Mouse (Mus musculus): Measurements from ENCODE around the gene Tshz2.

Tshz2 gene

DNA sequence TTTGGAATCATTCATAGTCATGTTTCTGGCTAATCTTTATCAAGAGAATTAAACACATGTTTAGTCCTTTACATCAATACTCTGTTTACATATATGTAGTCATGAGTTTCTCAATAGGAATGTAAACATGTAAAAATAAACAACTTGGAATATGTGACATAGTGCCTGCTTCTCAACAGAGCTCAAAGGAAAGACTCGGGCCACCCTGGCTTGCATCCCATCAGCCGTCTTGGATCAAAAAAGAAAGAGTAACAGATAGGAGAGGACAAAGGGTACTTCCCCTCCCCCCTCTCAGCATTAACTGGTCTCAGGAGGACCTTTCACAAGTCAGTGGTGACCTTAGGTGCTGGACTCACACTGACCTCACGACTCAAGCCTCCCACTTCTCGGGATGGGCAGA lies 142.3 kb downstream of the Tshz2 start:
- ChIA-PET CTCF (no interaction called here), POLR2A (interaction anchor here in 1 of 4 experiments (0.6 kb wide), 1 partner anchor 260 kb away, joined by 4 read pairs; no protein-coding TSS in a partner anchor)

DNA sequence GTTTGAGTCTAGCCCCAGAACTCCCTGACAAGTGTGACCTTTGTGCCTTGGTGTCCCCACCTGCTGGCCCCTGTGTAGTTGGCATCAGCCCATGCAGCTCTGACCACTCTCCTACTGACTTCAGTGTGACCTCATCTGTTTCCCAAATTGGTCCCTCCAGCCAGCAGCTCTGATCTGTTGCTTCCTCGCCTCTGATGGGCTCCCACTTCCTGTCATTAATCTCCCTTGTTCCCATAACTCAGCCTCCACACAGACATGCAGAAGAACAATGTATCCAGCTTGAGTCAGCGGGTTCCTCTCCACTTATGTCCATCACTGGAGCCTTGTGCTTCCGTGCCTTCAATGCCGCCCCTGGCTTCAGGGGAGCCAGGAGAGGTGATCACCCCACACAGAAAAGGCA lies 144.4 kb downstream of the Tshz2 start:
- ChIA-PET POLR2A (no interaction called here), CTCF (no interaction called here)

DNA sequence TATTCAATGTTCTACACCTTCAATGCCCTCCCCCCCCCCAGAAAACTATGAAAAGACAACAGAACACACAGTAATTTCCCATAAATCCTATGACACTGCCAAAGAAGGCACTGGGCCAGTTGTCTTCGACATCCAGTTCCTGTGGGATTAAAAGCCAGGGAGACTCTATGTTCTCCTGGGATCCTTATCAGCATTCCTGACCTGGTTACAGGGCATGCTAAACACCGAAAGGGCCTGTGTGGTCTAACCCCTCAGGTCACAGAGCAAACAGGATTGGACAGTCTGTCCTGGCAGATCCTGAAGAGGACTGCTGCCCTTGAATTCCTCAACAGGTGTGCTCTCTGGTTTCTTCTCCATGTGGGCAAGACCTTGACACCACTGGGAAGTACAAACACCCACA lies 145.0 kb downstream of the Tshz2 start:
- CTCF ChIA-PET = no interaction called here
- POLR2A ChIA-PET = no interaction called here

DNA sequence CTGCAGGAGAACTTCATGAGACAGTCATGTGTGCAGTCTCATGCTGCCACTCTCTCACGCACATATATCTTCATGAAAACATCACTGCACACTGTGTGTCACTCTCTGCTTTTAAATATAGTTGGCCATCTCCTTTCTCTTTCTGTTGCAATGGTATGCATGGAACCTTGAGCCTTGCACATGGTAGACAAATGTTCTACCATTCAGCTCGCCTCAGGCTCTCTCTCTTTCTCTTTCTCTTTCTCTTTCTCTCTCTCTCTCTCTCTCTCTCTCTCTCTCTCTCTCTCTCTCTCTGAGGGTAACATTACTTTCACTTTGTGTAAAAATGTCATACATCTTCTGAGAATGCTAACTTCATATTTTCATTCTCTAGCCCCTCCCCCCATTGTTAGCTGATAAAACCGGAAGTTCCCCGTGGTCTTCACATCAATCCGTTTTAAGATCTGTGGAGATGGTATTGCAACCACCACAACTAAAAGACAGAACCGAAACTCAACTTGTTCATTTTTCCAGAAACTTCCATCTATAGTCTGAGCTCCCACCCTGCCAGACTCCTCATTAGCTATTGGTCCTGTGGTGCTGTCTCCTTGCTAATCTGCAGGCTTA lies 146.0 kb downstream of the Tshz2 start:
- POLR2A ChIA-PET = interaction anchor here in 2 of 4 experiments (0.6 to 1.4 kb wide), 2 partner anchors 16 to 108 kb away, joined by 3 read pairs; no protein-coding TSS in a partner anchor
- CTCF ChIA-PET = no interaction called here

DNA sequence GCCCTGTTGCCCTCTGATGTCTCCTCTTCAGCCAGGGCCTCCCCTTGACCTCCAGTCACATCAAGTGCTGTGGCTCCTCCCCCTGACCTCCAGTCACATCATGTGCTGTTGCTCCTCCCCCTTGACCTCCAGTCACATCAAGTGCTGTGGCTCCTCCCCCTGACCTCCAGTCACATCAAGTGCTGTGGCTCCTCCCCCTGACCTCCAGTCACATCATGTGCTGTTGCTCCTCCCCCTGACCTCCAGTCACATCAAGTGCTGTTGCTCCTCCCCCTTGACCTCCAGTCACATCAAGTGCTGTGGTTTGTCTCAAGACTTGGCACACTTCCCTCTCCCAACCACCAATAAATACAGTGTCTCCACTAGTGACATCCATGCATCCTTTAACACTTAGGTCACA lies 148.9 kb downstream of the Tshz2 start:
- ChIA-PET CTCF (interaction anchor here in 1 of 4 experiments (0.6 kb wide), 1 partner anchor 687 kb away, joined by 3 read pairs; no protein-coding TSS in a partner anchor), POLR2A (interaction anchor here in 2 of 4 experiments (0.5 to 2.0 kb wide), 8 partner anchors 9 to 1612 kb away, joined by 3 to 13 read pairs (median 4); no protein-coding TSS in a partner anchor)

DNA sequence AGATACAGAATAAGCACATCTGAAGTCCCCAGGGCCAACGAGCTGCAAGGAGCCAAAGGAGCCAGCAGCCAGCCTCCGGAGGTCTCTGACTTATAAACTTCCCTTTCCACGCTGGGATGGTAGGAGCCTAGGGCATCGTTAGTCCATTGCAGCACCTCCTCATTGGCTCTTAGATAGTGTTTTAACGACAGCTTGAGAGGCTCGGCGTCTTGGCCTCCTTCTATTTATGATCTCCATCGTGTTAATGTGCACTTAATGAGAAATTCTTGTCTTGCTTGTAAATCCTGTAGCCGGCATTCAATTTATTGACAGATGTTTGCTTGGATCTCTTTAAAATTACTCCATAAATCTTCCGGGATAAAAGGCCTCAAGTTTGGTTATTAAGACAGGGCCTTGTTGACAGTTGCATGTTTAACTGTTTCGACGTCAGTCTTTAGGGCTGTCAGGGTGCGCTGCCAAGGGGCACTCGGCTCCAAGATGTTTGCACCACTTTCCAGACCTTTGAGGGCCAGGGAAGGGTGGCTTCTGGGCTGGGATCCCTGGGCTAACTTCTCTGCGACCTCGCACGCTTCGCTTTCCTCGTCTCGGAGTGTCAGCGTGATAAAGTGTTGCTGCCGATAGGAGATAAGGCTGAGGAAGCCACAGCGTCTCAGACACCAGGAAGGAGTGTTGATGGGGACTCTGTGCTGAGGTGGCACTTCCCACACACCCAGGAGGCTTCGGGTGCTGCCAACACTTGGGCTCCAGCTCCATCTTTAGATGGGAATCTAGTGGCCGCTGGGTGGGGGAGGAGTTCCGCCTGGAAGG lies 150.3 kb downstream of the Tshz2 start:
- ChIA-PET CTCF (interaction anchor here in 1 of 4 experiments (0.5 kb wide), 1 partner anchor 227 kb away, joined by 3 read pairs; no protein-coding TSS in a partner anchor), POLR2A (interaction anchor here in 1 of 4 experiments (2.0 kb wide), 1 partner anchor 7 kb away, joined by 7 read pairs; no protein-coding TSS in a partner anchor)

DNA sequence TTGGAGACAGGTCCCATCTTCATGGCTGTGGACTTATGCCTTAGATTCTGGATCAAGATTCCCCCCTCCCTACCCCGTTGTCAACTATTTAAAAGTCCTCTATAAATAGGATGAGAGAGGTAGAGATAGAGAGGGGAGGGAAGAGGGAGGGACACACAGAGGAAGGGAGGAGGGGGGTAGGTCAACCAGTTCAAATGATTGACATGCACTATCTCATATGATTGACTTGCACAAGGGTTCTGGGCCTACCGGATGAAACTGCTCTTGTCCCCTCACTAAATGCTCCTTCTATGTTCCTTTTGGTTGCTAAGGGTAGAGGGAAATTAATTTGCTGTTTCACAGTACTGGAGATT lies 150.8 kb downstream of the Tshz2 start:
- POLR2A ChIA-PET = no interaction called here

DNA sequence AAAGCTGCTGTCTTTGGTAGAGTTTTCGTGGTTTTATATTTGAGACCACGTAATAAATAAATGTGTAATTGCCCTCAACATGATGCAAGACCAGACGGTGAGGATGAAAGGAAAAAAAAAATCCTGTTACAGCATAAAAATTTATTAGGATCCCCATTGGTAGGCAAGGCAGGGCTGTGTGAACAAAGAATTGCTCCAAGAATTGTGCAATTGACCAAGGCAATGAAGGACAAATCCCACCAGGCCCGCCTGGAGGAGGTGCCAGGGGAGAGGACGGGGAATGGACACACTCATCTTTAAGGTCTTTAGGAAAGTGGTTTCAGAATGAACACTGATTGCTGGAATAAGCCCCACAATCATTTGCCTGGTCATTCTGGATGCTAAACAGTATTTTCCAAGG lies 154.6 kb downstream of the Tshz2 start:
- ChIA-PET POLR2A (no interaction called here), CTCF (no interaction called here)

More for the DNA sequence above, 150.8 kb downstream of the Tshz2 start:
- CTCF ChIA-PET = no interaction called here

DNA sequence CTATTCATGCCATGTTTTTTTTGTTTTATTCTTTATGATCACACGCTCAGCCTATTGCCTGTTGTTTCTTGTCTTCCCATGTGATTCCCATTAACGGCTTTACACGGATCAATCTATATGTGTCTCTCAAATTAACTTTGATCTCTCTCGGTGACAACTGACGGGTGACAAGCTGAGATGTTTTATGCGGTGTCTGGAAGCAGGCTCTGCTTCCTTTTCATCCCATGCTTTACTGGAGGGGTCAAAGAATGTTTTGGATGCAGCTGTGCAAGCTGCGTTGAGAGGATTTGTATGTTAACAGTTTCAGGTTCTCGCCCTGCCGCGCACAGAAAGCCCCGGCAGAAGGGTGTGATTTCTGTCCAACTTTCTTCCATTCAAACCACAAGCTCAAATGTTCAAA lies 155.1 kb downstream of the Tshz2 start:
- ChIA-PET POLR2A (no interaction called here), CTCF (no interaction called here)

DNA sequence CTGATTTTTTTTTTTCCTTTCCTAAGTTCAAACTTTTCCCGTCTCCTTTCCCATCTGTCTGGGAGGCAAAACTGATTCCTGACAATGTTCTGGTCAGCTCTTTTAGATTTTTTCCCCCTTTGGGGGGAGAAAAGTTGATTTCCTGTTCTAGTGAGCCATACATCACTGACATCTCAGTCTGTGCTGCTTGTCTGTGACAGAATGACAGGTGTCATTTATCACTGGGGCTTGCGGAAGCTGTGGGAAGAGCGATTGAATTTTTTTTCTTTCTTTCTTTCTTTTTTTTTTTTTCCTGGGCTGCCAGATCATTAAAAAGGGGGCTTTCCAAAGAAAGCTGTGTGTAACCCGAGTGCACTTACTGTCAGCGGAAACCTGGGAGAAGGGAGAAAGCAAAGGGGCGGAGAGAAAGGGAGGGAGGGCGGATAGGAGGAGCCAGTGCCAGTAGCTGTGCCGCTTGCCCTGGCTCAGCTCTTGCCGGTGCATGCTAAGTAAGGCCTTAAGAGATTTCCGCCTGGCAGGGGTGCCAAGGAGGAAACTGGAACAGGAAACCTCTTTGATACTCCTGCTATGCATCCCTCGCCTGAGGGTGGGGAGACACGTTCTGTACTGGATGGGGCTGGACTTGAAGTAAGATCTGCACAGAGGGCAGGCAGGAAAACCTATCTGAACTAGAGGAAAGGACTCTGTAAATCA lies 157.8 kb downstream of the Tshz2 start:
- ChIA-PET CTCF (interaction anchor here in 2 of 4 experiments (0.6 to 1.1 kb wide), 6 partner anchors 13 to 566 kb away, joined by 3 read pairs; no protein-coding TSS in a partner anchor), POLR2A (interaction anchor here in 3 of 4 experiments (0.6 to 1.3 kb wide), 4 partner anchors 9 to 403 kb away, joined by 3 to 7 read pairs (median 3); no protein-coding TSS in a partner anchor)

DNA sequence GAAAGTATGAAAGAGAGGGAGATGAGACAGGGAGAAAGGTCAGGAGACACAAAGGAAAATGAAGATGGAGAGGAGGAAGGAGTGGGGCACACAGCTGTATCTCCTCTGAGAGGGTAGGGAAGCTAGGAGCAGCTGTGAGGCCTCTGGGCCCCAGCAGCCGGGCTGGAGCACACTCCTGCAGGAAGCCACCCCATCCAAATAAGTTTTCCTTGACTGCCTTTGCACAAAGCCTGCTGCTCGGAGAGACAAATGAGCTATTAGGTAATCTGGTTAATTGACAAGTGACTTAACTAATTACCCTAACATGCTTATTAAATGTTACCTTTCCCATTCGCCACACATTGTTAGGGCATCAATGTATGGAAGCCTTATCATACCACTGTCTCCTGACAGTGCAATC lies 159.9 kb downstream of the Tshz2 start:
- ChIA-PET CTCF (no interaction called here), POLR2A (no interaction called here)

DNA sequence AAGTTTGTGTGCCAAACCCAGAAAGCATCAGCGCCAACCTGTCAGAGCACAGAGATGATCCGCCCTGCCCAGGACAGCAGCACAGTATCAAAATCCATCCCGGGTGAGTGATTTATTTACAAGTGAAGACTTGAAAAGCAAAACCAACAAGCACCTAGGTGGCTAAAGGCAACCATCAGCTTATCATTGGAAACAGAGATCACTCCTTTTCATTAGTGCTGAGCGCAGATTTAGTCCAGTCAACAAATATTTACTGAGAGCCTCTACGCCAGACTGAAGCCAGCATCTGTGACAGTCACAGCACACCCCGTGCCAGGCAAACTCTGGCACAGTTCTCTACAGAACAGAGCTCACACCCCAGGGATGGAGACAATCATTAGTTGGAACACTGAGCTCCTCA lies 169.4 kb downstream of the Tshz2 start:
- CTCF ChIA-PET = no interaction called here
- POLR2A ChIA-PET = interaction anchor here in 2 of 4 experiments (0.6 kb wide), 2 partner anchors 133 to 769 kb away, joined by 3 to 4 read pairs; no protein-coding TSS in a partner anchor

DNA sequence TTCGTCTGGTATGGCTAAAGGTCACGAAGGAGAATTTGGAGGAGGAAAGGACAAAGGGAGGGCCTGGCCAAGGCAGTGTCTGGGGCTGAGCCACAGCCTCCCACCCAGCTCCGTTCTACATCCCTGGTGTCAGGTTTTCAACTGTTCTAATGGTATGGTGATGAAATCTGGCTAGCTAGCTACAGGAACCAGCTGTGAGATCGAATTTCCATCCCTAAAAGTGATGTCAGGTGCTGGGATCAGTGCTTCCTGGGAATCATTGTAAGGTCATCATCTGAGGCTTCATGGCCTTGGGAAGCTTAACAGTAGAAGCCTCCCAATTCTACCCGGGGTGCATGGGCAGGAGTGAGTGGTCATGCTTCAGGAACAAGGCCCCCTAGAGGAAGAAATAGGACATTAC lies 171.6 kb downstream of the Tshz2 start:
- POLR2A ChIA-PET = interaction anchor here in 3 of 4 experiments (0.5 to 1.2 kb wide), 5 partner anchors 10 to 728 kb away, joined by 3 to 5 read pairs (median 3); no protein-coding TSS in a partner anchor

DNA sequence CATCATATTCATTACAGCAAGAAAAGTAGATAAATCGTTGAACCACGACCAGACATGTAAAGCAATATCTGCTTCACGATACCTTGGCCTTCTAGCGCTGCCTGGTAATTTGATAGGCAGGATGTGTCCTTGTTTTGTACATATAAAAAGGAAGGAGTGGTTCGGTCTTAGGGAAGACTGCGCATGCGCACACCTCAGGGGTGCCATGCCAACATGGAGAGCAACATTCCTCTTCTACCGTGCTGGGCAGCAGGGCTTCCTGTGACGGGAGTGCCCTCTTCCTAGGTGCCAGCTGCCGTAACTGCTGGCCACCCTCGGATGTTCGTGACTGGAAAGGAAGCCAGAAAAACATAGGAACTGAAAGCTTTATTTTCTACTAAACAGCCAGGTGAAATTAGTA lies 172.7 kb downstream of the Tshz2 start:
- CTCF ChIA-PET = interaction anchor here in 2 of 4 experiments (0.5 to 0.7 kb wide), 2 partner anchors 11 to 218 kb away, joined by 4 to 6 read pairs; no protein-coding TSS in a partner anchor
- POLR2A ChIA-PET = no interaction called here

More for the DNA sequence above, 171.6 kb downstream of the Tshz2 start:
- CTCF ChIA-PET = interaction anchor here (0.5 to 1.4 kb wide), 10 partner anchors 38 to 1521 kb away, joined by 3 to 6 read pairs (median 3); no protein-coding TSS in a partner anchor

DNA sequence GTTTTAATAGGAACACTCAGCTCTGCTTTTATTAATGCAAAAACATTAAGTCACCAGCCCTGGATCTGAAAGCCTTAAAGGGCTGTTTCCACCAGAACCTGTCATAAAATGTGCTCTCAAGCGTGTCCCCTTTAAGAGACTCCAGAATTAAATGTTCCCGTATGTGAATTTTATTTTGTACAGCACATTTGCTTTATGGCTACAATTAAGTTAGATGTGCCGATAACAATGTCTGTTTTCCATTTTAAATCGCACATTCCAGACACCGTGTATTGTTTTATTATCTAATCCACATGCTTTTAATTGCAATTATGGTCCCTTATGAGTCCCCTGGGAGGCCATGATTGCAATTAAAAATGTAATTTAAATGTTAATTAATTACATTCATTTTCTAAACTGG lies 178.8 kb downstream of the Tshz2 start:
- CTCF ChIA-PET = no interaction called here
- POLR2A ChIA-PET = no interaction called here

DNA sequence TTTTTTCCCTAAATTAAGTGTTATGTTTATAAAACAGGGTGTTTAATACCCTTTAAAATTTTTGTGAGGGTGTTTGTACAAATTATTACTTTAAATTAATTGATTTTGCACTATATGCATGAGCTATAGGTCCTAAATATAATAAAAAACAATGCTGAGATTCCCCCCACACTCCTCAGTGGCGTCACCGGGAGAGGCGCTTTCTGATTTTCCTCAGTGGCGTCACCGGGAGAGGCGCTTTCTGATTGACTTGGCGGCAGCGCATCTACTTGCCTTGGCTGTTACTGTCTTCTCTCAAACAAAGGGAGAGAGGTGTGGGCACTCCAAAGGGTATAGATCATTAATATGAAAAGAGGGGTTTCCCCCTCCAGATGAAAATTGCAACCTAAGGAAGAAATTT lies 179.2 kb downstream of the Tshz2 start:
- ChIA-PET CTCF (no interaction called here), POLR2A (no interaction called here)

DNA sequence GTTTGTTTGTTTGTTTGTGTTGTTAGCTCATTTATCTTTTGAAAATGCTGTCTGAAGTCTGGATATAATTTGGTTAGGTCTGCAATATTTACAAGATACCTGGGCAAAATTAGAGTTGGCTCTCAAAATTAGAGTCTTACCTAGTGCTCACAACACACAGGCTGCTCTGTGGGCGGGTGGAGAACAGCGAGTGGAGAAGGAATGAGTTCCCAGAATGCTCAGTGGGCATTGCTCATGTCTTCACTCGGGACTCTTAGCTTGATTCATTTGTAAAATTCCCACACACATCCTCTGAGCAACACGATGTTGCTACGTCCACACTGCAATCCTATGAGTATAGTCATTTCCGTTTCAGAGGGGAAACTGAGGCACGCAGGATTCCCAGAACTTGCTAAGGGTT lies 180.1 kb downstream of the Tshz2 start:
- ChIA-PET POLR2A (interaction anchor here in 2 of 4 experiments (0.7 kb wide), 2 partner anchors 14 to 178 kb away, joined by 3 read pairs; no protein-coding TSS in a partner anchor), CTCF (no interaction called here)

DNA sequence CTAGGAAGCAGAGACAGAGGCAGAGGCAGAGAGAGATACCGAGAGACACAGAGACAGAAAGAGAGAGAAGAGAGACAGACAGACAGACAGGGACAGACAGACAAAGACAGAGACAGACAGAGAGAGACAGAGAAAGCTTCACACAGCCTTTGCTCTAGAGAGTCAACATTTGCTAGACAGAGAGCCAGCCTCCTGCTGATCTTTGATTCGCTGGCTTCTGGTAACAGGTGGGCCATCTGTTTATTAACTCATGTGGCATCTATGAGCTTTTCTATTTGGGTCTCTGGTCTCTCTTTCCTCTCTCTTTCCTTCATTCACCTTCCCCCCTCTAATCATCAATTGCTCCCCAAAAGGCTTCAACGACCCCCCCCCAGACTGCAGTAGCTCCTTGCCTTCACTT lies 181.5 kb downstream of the Tshz2 start:
- ChIA-PET CTCF (interaction anchor here in 2 of 4 experiments (0.6 to 0.7 kb wide), 2 partner anchors 34 to 373 kb away, joined by 3 read pairs; no protein-coding TSS in a partner anchor), POLR2A (interaction anchor here in 2 of 4 experiments (0.5 to 1.2 kb wide), 2 partner anchors 10 to 78 kb away, joined by 3 read pairs; no protein-coding TSS in a partner anchor)

DNA sequence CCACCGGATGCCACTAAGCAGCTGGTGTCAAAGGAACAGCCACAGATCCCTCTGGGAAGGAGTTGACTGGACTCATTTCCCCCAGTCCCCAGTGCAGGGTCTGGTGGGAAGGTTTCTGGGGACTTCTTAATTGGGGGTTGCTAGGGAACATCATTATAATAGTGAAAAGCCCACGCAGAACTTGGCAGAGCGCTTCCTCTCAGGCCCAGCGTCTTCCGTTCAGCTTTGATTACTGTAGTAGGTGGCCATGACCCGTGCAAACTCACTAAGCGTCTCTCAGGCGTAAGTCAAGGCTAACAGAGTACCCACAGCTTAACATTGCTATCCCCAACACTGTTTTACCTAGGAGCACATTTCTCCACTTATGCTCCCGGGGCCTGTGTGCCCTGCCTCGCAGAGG lies 181.9 kb downstream of the Tshz2 start:
- CTCF ChIA-PET = interaction anchor here in 2 of 4 experiments (0.6 to 0.7 kb wide), 2 partner anchors 34 to 373 kb away, joined by 3 read pairs; no protein-coding TSS in a partner anchor
- POLR2A ChIA-PET = interaction anchor here in 2 of 4 experiments (0.5 to 1.2 kb wide), 2 partner anchors 11 to 77 kb away, joined by 3 read pairs; no protein-coding TSS in a partner anchor
